Mouse (Mus musculus) bone marrow macrophage, adult 2 months (primary cell): ENCODE results near the gene Gls2.

Experiments used
- CTCF ChIP-seq: IDR thresholded peaks from 2 replicates; pipeline ENCODE4 v1.5.1; 2012; ENCODE audit warnings: low read depth, mild to moderate bottlenecking, low read length, moderate library complexity
- POLR2A ChIP-seq: IDR thresholded peaks from 2 replicates; pipeline ENCODE4 v1.6.1; 2012; ENCODE audit warnings: mild to moderate bottlenecking, low read depth, low read length, borderline replicate concordance

DNA sequence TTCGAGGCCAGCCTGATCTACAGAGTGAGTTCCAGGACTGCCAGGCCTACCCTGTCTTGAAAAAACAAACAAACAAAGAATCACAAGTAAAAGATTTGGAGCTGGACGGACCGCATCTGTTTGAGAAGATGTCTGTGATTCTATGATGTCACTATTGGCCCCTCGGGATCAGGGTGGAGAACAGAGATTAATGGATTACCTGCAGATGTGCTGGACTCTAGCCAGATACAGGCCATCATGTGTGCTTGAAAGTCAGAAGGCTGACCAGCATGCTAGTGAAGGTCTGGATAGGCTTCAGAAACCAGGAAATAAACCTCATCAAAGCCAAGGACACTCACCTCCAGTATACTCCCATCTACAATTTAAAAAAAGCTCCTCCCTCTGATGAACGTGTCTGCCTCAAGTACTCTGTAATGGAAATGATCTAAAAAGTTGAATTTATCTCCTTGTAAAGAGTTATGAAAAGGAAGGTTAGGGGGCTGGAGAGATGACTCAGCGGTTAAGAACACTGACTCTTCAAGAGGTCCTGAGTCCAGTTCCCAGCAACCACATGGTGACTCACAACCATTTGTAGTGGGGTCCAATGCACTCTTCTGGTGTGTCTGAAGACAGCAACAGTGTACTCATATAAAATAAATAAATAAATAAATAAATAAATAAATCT lies 8.8 kb upstream of the Gls2 start:
- TF ChIP-seq CTCF, result no peak
- TF ChIP-seq POLR2A, result no peak
